Mouse (Mus musculus): ENCODE data around the gene Cutal. TPM values are rescaled to one million over a fixed set of nuclear protein-coding genes. Genes with fewer than 3 reads are reported as not detected.

The Cutal gene
- total RNA-seq, 2 experiments from 2014 or later, result not detected

DNA sequence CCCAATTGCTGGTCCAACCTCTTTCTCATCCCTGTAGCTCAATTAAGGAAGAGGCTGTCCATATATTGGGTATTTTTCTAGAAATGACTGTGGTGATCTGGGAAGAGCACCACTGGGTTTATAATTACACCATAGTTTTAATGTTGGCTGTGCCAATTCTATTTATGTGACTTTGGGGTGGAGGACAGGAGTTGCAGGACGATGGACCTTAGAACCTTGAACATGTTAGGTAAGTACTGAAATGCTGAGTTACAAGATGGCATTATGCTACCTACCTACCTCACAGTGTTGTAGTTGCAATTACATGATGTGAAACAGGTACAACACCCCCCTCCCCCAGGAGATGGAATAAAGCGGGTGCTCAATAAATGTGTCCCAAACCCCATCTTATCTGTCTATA is 8.6 kb downstream of the Cutal start:
- ATAC-seq (replicated peaks; ENCODE audit: low FRiP score, poor library complexity, severe bottlenecking), result no peak

DNA sequence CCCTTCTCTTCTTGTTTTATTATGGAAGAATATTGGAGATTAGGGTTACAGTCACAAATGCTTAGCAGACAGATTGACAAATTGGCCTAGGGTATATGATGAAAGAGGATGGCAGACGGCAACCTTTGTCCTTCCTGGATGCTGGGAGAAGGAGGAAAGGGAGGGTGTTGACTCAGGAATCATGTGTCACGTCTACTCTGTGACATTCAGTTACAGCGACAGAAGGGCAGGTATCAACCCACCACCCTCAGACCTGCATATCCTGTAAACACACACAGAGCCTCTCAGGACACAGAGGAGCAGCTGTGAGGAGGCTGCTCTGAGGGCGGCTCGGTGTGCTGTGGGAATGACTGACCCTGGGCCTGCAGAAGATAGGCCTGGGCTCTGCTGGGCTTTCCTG is 9.0 kb downstream of the Cutal start:
- no peak for ATAC-seq (replicated peaks; ENCODE audit: low FRiP score, poor library complexity, severe bottlenecking)

DNA sequence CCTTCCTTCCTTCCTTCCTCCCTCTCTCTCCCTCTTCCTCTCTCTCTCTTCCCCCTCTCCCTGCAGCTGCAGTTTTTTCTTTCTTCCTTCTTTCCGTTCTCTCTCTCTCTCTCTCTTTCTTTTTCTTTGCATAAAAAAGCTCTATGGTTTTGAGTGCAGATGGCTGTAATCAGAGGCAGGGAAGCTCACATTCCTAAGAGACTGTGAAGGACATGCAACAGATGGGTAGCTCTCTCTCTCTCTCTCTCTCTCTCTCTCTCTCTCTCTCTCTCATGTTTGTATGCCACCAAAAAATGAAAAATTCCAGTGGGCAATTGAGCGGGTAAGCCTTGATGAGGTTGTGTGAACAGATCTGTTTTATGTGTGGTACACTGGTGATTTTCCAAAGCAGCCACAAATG is 10.0 kb downstream of the Cutal start:
- no peak for ATAC-seq (replicated peaks; ENCODE audit: low FRiP score, poor library complexity, severe bottlenecking)

DNA sequence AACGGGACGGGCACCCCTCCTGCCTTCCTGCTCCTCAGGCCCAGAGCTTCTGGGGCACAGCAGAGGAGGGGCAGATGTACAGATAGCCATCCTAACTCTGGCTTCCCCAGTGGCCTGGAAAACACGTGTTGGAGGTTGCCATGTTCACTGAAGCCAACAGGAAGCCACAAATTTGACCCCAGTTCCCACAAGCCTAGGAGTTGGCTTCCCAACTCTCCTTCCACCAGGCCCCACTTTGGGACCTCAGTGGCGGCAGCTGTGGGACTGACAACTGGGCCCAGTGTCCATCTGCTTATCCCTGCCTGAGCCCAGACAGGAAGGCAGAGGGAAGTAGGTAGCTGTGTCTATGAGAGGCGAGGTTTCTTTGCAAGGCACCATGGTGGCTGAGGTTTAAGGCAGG is 19.8 kb downstream of the Cutal start:
- no peak for ATAC-seq (replicated peaks; ENCODE audit: low FRiP score, poor library complexity, severe bottlenecking)

DNA sequence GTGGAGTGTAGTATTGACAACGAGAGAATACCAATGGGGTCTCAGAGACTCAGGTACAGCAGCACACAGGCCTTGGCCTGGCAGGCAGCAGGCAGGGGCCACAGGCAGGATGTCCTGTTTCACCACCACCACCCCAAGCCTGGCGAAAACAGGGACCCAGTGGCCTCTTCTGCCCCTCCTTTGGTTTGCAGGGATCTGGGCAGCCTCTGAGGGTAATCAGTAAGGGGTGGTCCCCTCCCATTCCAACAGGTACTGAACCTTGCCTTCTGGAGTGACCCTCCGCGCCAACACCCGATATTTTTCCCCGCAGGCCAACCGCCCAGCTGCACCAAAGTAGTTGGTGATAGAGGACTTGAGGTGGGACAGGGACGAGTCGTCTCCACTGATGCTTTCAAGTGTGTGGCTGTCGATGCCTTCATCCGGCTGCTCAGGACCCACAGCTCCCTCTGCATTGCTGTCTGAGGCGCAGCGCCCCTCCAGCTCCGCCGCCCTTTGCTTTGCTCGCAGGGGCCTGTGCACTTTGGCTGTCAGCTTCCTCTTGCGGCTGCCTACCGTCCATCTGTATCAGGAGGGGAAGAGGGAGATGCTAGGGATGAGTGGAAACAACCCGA is 21.4 kb downstream of the Cutal start:
- no peak for ATAC-seq (replicated peaks; ENCODE audit: low FRiP score, poor library complexity, severe bottlenecking)

DNA sequence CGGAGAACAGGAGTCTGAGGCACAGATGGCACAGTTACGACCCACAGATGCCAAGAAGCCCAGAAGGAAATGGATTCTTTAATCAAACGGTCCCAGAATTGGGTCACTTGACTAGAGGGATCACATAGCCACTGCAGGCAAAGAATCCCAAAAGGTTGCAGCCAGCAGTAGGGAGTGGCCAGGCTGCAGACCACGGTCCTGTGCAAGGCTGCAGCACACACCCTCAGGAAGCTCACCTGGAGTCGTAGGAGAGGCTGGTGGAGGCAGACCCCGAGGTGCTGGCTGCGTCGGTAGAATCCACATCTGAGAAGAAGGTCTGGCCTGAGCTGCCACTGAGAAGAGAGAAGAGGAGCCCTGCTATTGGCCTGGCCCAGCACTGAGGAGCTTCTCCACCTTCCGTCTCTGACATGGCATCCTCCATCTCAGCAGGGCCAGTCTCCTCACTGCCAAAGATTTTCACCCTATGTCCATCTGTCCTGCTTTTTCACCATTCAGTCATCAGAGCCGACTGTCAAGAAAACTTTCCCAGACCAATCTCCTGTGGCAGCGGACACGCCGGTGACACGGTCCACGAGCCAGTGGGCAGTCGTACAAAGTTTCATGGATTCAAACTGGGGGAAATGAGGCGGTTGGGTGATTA is 22.7 kb downstream of the Cutal start:
- no peak for ATAC-seq (replicated peaks; ENCODE audit: low FRiP score, poor library complexity, severe bottlenecking)

DNA sequence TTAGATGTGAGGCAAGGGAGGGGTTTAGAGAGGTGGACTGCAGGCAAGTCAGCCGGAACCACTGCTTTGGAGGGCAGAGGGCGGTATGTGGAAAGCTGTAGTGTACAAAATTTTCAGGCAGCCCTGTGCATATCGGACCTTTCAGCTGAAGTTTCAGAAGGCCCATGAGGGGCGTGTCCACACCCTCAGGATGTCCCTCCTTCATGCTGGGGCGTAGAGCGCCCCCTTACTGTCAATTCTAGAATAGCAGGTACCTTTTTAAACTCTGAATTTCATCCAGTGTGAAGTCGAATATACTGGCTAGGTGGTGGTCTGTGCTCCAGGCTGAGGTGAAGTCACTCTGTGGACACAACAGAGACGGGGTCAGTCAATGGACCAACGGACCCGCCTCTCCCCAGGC is 23.6 kb downstream of the Cutal start:
- ATAC-seq (replicated peaks; ENCODE audit: low FRiP score, poor library complexity, severe bottlenecking), result peak; percentile 45

DNA sequence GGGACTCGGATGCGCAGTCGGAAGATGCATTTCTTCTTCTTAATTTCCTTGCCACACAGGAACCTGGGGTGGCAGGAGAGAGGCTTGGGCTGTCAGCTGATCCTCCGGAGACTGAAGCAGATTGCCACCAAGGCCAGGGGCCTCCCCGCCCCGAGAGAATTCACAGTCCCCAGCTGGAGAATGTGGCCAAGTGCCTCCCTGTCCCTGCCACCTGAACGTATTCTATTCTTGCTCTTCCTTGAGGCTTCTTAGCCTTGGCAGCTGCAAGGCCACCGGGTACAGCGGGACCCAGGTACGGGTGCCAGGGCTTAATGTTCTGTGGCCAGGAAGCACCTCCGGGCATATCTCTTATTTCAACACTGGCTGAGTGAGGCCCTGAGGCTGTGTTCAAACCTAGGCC is 25.5 kb downstream of the Cutal start:
- ATAC-seq (replicated peaks; ENCODE audit: low FRiP score, poor library complexity, severe bottlenecking), result no peak

DNA sequence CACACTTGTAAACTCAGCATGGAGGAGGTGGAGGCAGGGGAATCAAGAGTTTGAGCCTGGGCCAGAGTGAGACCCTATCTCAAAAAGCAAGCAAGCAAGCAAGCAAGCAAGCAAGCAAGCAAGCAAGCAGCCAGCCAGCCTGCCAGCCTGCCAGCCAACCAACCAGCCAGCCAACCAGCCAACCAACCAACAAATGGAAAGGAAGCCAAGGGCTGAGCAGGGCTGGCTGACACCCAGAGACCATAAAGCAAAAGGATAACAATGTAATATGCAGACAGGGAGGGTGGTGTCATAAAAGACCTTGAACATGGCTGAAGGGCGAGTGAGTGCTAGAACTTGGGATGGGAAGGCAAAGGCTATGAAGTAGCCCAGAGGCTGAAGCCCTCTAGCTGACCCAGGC is 26.2 kb downstream of the Cutal start:
- ATAC-seq (replicated peaks; ENCODE audit: low FRiP score, poor library complexity, severe bottlenecking), result no peak

DNA sequence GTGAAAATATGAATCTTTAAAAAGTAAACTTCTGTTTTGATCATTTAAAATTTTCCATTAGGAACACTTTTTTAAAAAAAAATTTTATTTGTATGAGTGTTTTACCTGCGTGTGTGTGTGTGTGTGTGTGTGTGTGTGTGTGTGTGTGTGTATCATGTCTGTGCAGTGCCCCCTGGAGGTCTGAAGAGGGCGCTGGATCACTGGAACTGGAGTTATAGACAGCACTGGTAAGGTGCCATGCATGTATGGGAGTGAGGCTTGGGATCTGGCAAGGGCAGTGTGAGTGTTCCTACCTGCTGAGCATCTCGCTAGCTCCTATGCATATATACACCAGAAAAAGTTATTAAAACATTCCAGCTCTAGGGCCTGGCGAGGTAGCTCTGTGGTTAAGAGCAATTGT is 27.5 kb downstream of the Cutal start:
- no peak for ATAC-seq (replicated peaks; ENCODE audit: low FRiP score, poor library complexity, severe bottlenecking)

DNA sequence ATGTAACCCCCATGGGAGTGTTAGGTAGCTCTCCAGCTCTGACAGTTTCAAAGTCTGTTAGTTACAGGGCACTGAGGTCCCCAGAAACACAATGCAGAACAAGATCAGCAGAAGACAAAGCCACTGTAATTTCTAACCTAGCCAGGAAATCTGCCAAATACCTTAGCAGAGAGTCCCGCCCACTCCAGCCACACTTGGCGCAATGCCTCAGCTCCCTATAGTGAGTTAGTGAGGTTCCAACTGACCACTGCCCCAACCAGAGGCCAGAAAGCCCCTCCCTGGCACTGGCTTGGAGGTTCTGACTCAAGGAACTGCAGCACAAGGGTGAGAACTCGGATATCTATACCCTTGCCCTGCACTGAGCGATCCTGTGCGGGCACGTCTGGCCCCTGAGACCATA is 28.5 kb downstream of the Cutal start:
- no peak for ATAC-seq (replicated peaks; ENCODE audit: low FRiP score, poor library complexity, severe bottlenecking)

DNA sequence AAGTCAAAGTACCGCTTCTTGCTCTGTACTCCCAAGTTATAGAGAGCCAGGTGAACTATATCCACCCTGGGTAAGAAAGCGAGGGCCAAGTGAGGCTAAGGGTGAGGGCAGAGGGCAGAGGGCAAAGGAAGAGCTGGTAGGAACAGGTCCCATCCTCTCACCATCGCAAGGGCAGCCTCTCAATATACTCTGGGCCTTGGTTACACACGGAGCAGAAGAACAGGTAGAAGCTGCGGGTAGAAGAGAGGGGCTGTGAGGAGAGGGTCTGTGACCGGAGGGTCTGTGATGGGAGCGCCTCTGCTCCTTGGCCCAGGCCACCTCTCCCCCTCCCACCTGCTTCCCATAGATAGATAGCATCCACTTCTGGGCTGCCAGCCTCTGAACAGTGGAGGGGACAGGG is 29.0 kb downstream of the Cutal start:
- no peak for ATAC-seq (replicated peaks; ENCODE audit: low FRiP score, poor library complexity, severe bottlenecking)

DNA sequence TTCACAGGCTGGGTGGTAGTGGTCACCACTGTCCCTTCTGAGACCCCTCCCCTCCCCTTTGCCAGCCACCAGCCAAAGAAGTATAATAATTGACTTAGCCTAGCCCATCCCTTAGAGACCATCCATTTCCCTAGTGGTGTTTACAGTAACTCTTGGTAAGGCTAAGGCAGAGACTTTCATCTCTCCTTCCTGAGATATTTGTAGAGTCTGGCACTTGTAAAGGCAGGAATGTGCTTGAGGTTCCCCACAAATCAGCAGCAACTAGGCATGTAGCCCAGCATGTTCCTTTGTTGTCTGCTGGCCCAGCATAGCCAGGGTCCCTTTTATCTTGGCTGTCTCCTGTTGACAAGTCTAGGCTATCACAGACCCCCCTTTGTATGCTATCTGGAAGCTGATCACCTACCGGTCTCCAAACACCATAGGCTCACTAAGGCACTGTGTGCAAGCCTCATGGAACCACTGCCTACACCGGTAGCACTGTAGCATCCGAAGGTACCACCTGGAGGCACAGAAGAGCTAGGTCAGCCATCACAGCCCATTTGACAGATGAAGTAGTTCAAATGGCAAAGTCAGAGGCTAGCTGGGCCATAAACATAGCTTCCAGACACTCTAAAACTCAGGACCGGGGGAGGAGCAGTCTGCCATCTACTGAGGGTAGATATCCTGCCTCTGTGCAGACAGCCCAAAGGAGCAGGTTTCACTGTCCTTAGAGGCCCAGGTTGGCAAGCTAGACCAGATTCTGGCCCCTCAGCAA is 29.6 kb downstream of the Cutal start:
- no peak for ATAC-seq (replicated peaks; ENCODE audit: low FRiP score, poor library complexity, severe bottlenecking)

DNA sequence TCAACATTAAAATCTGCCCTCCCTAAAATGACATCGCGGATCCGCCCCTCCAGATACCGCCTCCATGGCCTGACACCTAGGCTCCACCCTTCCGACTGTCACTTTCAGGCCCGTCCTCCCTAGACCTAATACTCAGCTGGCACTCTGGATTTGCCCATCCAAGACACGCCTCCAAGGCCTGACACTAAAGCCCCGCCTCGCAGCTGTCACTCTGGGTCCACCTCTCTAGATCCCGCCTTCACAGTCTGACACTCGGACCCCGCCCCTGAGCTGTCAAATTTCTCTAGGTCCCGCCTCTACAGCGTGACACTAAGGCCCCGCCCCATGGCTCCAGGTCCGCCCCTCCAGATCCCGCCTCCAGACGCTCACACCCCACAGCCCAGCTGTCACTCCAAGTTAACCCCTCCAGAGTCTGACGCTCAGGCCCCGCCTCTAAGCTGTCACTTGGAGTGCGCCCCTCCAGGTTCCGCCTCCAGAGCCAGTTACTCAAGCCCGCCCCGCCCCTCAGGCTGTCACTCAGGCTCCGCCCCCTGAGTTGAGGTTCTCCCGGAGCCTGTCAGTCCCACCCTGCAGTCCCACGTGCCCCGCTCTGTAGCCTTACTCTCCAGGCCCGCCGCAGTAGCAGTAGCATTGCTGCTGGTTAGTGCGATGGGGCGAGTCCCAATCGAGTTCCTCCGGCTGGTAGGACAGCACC is 30.8 kb downstream of the Cutal start:
- peak; percentile 89 for ATAC-seq (replicated peaks; ENCODE audit: low FRiP score, poor library complexity, severe bottlenecking)

DNA sequence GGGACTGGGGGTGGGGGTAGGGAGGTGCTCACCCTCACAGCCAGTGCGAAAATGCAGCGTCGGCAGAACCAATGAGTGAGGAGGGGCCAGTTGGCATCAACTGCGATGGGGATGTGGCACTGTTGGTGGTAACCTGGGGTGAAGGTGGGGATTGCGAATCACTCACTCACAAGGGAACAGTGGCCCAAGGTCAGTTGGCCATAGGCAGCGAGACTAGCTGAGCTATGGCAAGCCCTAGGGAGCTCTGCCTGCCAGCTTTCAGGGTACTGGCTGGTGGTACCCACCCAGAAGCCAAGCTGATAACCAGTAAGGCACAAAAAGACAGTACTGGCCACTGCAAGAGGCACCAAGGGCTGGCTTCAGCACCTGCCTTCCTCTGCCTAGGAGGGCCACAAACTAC is 32.2 kb downstream of the Cutal start:
- ATAC-seq (replicated peaks; ENCODE audit: low FRiP score, poor library complexity, severe bottlenecking), result no peak

DNA sequence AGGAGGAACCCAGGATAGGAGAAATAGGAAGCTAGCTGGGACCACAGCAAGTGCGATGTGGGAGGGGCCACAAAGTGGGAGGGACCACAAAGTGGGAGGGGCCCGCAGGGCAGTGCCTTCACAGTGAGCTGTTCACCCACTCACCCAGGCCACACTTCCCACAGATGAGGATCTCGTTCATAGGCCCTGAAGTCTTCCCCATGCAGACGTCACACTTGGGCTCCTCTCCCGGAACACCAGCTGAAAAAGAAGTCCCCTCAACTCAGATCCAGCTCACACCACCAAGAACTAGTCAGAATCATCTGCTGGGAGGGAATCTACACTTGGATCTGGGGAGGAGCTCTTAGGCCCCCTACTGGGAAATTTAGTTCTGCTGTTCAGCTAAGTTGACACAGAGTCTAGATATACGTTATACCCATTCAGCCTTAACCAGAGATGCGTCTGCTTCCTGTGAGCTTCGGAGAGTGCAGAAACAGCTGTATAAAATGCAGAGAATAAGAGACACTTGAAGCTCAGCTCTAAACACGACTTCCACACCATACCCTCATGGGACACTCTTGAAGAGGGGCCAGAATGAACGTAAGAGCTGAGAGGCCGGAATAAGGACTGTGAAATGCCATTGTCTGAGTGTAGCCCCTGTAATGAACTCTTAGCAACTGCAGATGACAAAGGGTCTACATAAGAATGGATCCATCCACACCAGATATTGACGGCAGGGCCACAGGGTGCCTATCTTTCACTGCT is 32.8 kb downstream of the Cutal start:
- ATAC-seq (replicated peaks; ENCODE audit: low FRiP score, poor library complexity, severe bottlenecking), result no peak

DNA sequence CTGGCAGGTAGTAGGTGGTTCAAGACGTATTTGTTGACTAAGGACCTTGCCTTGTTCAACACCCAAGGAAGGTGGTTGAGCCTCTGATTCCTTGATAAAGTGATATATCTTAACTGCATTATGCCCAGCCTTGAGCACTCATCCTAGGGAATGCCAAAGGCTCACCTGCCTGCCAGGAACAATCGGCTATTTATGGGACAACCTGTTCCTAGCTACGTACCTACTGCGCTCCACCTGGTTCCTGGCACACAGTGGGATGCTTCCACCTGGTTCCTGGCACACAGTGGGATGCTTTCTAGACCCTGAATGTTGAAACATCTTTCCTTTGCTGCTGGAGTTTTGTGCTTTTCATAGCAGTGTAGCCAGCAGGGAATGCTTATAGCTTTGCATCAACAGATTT is 35.5 kb downstream of the Cutal start:
- ATAC-seq (replicated peaks; ENCODE audit: low FRiP score, poor library complexity, severe bottlenecking), result no peak

DNA sequence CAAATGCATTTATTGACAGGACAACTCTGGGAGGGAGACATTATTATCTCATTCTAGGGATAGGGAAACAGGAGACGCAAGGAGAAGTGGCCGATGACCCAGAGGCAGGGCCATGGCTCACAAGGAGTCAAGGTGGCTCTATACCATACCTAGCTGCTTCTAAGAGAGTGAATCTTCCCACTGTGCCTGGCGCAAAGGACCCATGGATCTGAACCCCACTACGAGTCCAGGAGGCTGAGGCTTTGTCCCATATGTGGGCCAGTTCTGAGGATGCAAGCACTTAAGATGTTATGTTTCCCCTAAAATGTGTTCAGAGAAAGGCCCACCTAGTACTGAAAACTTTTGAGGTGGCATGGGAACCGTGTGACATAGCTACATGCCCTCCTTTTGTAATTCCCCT is 37.7 kb downstream of the Cutal start:
- no peak for ATAC-seq (replicated peaks; ENCODE audit: low FRiP score, poor library complexity, severe bottlenecking)

DNA sequence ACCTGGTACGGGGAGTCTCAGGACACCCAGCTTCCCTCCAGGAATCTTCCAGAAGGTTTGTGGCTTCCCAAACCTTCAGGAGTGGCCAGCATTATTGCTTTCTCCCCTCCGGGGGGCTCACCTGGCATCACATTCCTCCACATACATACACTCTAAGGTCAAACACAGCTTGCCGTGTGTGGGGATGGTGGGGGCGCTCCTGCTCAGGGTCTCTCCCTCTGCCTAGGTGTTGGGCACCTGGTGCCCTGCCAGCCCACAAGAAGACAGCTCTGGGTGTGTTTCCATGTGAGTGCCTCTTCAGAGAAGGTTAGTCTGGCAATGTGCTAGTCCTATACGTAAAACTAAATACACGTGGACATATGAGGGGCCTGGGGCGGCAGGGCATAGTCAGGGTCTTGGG is 38.4 kb downstream of the Cutal start:
- ATAC-seq (replicated peaks; ENCODE audit: low FRiP score, poor library complexity, severe bottlenecking), result no peak

Measured in erythroid progenitor cell, adult 5-6 weeks (primary cell).